Mouse (Mus musculus): ENCODE measurements around the gene Nprl3. TPM values are rescaled to one million over a fixed set of nuclear protein-coding genes. Genes with fewer than 3 reads are reported as not detected.

Nprl3 gene
- polyA plus RNA-seq, 1 experiment = 5.8 TPM

DNA sequence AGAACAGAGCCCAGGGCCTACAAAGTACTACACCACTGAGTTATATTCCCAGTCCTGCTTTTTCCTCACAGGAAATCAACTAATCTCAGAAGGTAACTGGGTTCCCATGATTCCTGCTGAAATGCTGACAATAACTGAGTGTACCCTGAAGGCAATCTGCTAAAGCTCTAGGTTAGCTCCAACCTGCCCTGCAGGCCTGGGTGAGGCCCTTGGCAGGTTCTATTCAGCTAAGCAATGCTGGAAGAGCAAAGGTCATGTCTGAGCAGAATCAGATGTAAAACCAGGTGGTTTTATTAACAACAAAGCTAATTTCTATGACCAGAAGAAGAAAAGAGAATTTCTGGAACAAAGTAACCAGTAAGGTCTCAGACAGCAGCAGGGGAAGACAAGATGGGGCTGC lies 26.1 kb downstream of the Nprl3 start:
- no peaks in the 10 kb centered on the region for H3K9me3 ChIP-seq (ENCODE audit: control insufficient read depth, low read length)
- H3K4me1 ChIP-seq (ENCODE audit: control insufficient read depth) = peaks cover 99% of the 10 kb centered on the region
- peaks cover 98% of the 10 kb centered on the region for H3K36me3 ChIP-seq (ENCODE audit: control insufficient read depth)
- no peaks in the 10 kb centered on the region for H3K27me3 ChIP-seq (ENCODE audit: control insufficient read depth)
- H3K4me3 ChIP-seq (replicated peaks) = no peak overlapping the region
- no peak for TF ChIP-seq TAL1 (IDR thresholded peaks at IDR 0.05; ENCODE audit: low read length)
- no peak for TF ChIP-seq GATA1 (IDR thresholded peaks at IDR 0.05; ENCODE audit: low read length)

DNA sequence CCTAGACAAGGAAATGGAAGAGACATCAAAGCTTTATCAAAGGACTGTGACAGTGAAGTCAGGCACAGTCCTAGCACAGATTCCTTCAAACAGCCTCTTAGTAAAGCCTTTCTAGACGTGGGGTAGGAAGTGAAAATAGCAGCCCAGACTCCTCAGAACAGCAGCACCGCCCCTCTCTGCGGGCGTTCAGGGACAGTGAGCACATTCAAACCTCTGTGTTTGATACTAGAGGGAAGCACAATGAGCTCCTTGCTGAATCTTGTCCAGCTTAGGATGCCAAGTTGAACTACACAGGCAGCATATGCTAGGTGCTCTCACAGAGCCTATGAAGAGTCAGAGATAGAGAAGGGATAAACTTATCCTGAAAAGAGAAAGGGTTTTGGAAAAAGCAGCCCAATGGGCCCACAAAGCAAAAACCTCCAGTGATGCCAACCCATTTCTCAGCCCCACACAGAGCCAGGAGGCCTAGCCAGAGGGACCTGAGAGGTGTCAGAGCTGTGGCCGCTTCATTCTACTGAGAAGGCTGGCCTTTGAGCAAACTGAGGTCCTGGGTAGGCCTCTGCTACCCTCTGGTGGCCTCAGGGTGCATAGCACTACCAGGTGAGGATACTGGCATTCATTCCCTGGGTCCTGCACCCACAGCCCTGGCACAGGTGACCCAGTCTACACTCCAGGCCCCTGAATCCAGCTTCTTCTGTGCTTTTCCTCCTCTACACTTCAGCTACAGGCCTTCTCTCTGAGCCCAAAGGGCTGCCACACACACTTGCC lies 29.2 kb downstream of the Nprl3 start:
- Histone ChIP-seq H3K36me3 (ENCODE audit: control insufficient read depth) (peaks cover 100% of the 10 kb centered on the region), H3K9me3 (ENCODE audit: control insufficient read depth, low read length) (no peaks in the 10 kb centered on the region), H3K27me3 (ENCODE audit: control insufficient read depth) (no peaks in the 10 kb centered on the region), H3K4me3 (replicated peaks) (peak overlapping the region; percentile 15), H3K4me1 (ENCODE audit: control insufficient read depth) (peaks cover 85% of the 10 kb centered on the region)
- TF ChIP-seq TAL1 (IDR thresholded peaks at IDR 0.05; ENCODE audit: low read length) (no peak), GATA1 (IDR thresholded peaks at IDR 0.05; ENCODE audit: low read length) (no peak)

DNA sequence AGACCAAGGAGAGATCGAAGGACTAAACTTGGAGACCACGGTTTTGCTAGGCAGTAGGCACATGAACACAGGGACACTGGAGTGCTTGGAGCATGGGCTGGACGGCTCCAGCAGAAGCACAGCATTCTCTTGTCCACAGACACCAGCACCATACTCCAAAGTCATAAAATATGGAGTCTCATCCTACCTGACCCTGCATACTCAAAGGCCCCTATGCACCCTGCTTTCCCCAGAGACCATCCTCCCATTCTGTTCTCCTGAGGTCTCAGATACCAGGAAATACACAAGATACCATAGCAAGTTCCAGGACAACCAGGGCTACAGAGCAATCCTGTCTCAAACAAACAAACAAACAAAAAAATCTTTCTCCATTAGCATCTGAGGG lies 30.1 kb downstream of the Nprl3 start:
- Histone ChIP-seq H3K9me3 (ENCODE audit: control insufficient read depth, low read length) (no peaks in the 10 kb centered on the region), H3K4me1 (ENCODE audit: control insufficient read depth) (peaks cover 77% of the 10 kb centered on the region), H3K36me3 (ENCODE audit: control insufficient read depth) (peaks cover 100% of the 10 kb centered on the region), H3K4me3 (replicated peaks) (peak overlapping the region; percentile 28), H3K27me3 (ENCODE audit: control insufficient read depth) (no peaks in the 10 kb centered on the region)
- no peak for TF ChIP-seq GATA1 (IDR thresholded peaks at IDR 0.05; ENCODE audit: low read length)
- TF ChIP-seq TAL1 (IDR thresholded peaks at IDR 0.05; ENCODE audit: low read length) = no peak

- Histone ChIP-seq H3K36me3 (ENCODE audit: control insufficient read depth) (peaks cover 100% of the 10 kb centered on the region), H3K9me3 (ENCODE audit: control insufficient read depth, low read length) (no peaks in the 10 kb centered on the region), H3K27me3 (ENCODE audit: control insufficient read depth) (no peaks in the 10 kb centered on the region), H3K4me1 (ENCODE audit: control insufficient read depth) (peaks cover 72% of the 10 kb centered on the region), H3K4me3 (replicated peaks) (peak overlapping the region; percentile 28)
- TF ChIP-seq GATA1 (IDR thresholded peaks at IDR 0.05; ENCODE audit: low read length) (no peak), TAL1 (IDR thresholded peaks at IDR 0.05; ENCODE audit: low read length) (no peak)
Measured at GRCm38 (mm10) chr11:32236712-32237410, 30.6 kb downstream of the Nprl3 start.

DNA sequence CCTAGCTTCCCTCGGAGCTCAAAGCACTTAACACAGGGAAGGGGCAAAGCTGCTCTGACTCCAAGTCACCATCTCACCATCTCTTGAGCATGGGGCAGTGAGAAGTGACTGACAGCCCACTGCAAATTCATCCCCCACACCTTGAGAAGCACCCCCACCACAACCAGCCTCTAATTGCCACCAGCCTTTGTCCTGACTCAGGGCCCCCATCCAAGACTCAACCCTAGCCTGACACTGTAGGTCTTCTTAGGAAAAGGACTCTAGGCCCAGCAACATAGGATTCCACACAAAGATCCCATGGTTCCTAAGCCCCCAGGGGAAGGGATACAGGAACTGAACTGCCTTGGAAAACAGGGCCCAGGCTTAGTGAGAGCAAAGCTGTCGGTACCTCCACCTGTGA lies 31.4 kb downstream of the Nprl3 start:
- no peak overlapping the region for H3K4me3 ChIP-seq (replicated peaks)
- no peaks in the 10 kb centered on the region for H3K9me3 ChIP-seq (ENCODE audit: control insufficient read depth, low read length)
- TF ChIP-seq TAL1 (IDR thresholded peaks at IDR 0.05; ENCODE audit: low read length) = no peak
- no peak for TF ChIP-seq GATA1 (IDR thresholded peaks at IDR 0.05; ENCODE audit: low read length)
- no peaks in the 10 kb centered on the region for H3K27me3 ChIP-seq (ENCODE audit: control insufficient read depth)
- H3K4me1 ChIP-seq (ENCODE audit: control insufficient read depth) = peaks cover 66% of the 10 kb centered on the region
- peaks cover 100% of the 10 kb centered on the region for H3K36me3 ChIP-seq (ENCODE audit: control insufficient read depth)

- no peaks in the 10 kb centered on the region for H3K27me3 ChIP-seq (ENCODE audit: control insufficient read depth)
- TF ChIP-seq GATA1 (IDR thresholded peaks at IDR 0.05; ENCODE audit: low read length) (no peak), TAL1 (IDR thresholded peaks at IDR 0.05; ENCODE audit: low read length) (no peak)
- peaks cover 63% of the 10 kb centered on the region for H3K4me1 ChIP-seq (ENCODE audit: control insufficient read depth)
- H3K9me3 ChIP-seq (ENCODE audit: control insufficient read depth, low read length) = no peaks in the 10 kb centered on the region
- H3K36me3 ChIP-seq (ENCODE audit: control insufficient read depth) = peaks cover 100% of the 10 kb centered on the region
- no peak overlapping the region for H3K4me3 ChIP-seq (replicated peaks)
Measured at GRCm38 (mm10) chr11:32235646-32236045, 31.9 kb downstream of the Nprl3 start.

DNA sequence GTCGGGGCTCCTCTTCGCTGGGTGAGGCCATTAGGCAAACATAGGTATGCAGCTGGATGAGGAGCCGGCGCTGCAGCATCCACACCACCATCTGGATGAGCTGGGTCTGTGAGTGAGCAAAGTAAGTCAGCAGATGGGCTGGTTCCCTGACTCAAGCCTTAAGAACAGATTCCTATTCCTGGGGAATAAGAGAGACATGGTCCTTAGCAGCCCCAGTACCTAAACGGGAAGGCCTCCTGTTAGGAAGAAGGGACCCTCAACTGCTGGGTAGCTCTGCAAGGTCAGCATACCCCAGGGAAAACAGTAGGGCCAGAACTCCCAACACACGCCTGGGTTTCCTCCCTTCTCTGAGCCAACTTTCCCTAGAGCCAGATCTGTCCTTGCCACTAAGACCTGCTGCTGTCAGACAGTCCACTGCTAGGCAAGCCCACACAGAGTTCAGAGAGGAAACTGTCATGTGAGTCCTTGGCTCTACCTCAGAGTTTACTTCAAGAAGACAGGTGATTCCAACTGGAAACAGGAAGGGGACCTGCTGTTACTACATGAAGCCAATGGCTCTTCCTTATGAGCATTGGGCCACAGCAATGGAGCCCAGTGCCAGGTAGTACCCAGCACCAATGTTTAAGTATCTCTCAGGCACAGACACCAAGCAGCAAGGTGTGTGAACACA lies 32.6 kb downstream of the Nprl3 start:
- Histone ChIP-seq H3K4me1 (ENCODE audit: control insufficient read depth) (peaks cover 63% of the 10 kb centered on the region), H3K4me3 (replicated peaks) (no peak overlapping the region), H3K27me3 (ENCODE audit: control insufficient read depth) (no peaks in the 10 kb centered on the region), H3K36me3 (ENCODE audit: control insufficient read depth) (peaks cover 100% of the 10 kb centered on the region), H3K9me3 (ENCODE audit: control insufficient read depth, low read length) (no peaks in the 10 kb centered on the region)
- TF ChIP-seq TAL1 (IDR thresholded peaks at IDR 0.05; ENCODE audit: low read length) = no peak
- TF ChIP-seq GATA1 (IDR thresholded peaks at IDR 0.05; ENCODE audit: low read length) = no peak

GRCm38 (mm10) chr11:32233895-32234294 lies 33.6 kb downstream of the Nprl3 start:
- Histone ChIP-seq H3K36me3 (ENCODE audit: control insufficient read depth) (peaks cover 100% of the 10 kb centered on the region), H3K4me1 (ENCODE audit: control insufficient read depth) (peaks cover 62% of the 10 kb centered on the region), H3K27me3 (ENCODE audit: control insufficient read depth) (no peaks in the 10 kb centered on the region), H3K4me3 (replicated peaks) (no peak overlapping the region), H3K9me3 (ENCODE audit: control insufficient read depth, low read length) (no peaks in the 10 kb centered on the region)
- TF ChIP-seq GATA1 (IDR thresholded peaks at IDR 0.05; ENCODE audit: low read length) = no peak
- TF ChIP-seq TAL1 (IDR thresholded peaks at IDR 0.05; ENCODE audit: low read length) = no peak

DNA sequence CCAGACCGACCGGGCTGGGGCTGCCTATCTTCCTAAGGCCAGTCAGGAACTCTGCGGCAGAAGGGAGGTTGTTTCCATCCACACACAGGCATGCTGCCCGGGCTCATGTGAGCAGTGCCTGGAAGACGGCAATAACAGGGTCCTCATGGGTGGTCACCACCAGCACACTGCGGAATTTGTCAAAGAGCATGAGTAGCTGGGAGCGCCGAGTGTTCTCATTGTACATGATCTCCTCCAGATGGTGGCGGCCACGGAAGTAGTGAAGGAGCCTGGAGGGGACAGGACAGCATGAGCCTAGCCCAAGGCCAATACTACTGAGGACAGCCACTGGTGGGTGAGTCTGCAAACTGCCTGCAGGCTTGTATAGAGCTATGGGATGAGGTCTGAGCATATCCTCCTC lies 34.7 kb downstream of the Nprl3 start:
- Histone ChIP-seq H3K9me3 (ENCODE audit: control insufficient read depth, low read length) (no peaks in the 10 kb centered on the region), H3K36me3 (ENCODE audit: control insufficient read depth) (peaks cover 100% of the 10 kb centered on the region)

More for the DNA sequence above, 34.7 kb downstream of the Nprl3 start:
- peaks cover 62% of the 10 kb centered on the region for H3K4me1 ChIP-seq (ENCODE audit: control insufficient read depth)
- H3K4me3 ChIP-seq (replicated peaks) = no peak overlapping the region
- no peak for TF ChIP-seq GATA1 (IDR thresholded peaks at IDR 0.05; ENCODE audit: low read length)
- no peak for TF ChIP-seq TAL1 (IDR thresholded peaks at IDR 0.05; ENCODE audit: low read length)
- H3K27me3 ChIP-seq (ENCODE audit: control insufficient read depth) = no peaks in the 10 kb centered on the region

Data from erythroblast, embryonic 14.5 days (primary cell).